In the genomic region with DNA sequence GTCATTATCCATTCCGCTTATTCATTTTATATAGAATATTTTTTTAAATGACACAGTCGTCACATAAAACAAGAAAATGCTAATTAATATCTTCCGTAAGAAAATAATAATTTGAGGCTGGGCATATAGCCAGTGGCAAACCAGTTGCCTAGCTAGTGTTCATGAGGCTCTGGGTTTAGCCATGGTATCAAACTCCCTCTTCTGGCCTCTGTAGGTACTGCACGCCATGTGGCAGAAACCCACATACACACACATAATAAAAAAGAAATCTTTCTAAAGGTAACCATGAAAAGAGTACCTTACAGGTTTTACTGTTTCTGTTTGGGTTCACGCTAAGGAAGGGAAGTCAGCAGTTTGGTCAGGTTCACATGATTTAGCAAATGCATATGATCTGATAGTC, we compare ENCODE assay signal across 11 mouse cellular contexts.
DNase-seq lines count a peak whose midpoint lies in the region; ATAC-seq and TF ChIP-seq lines count a peak whose summit lies in the region.
"Had no signal": no experiment of that assay in that cellular context is flagged by ENCODE, and none has a peak within 500 bp of the region (broad histone marks: within the 10 kb centered on the region; RNA-seq: fewer than 3 reads in every experiment).

No protein-coding gene starts in this region.

- peak; percentile 32 for TF ChIP-seq RAD21 in CH12.LX (IDR thresholded peaks at IDR 0.05; ENCODE audit: low read depth, low read length)

- no peak for TF ChIP-seq EP300 in CH12.LX (IDR thresholded peaks at IDR 0.05; ENCODE audit: low read length)

- H3K4me2 ChIP-seq in CH12.LX (ENCODE audit: insufficient read depth, low read depth, poor library complexity, severe bottlenecking), result no peak overlapping the region
- H3K4me2 ChIP-seq: forebrain, embryonic 12.5 days had no signal

- no peak for TF ChIP-seq POLR2A in CH12.LX (IDR thresholded peaks at IDR 0.05; ENCODE audit: low read depth, low read length)

- H3K79me2 ChIP-seq in CH12.LX (replicated peaks; ENCODE audit: control insufficient read depth, extremely low read depth, insufficient read depth, poor library complexity, severe bottlenecking), result no peaks in the 10 kb centered on the region

- H3K4me3 ChIP-seq in CH12.LX (replicated peaks in 1 of 3; ENCODE audit: low read depth in 2 of 3, low read length in 2 of 3, poor library complexity in 1 of 3) (no peak overlapping the region), G1E (ENCODE audit: low read depth, low read length) (no peak overlapping the region)
- H3K4me3 ChIP-seq: forebrain, embryonic 12.5 days; heart, embryonic 10.5 days had no signal

- in situ Hi-C loops in CH12.LX (cut with MboI; ENCODE audit: low pct_ligation_motif_present, low pct_unique_long_range_greater_than_20kb, low sequenced_read_pairs), result no loop called here

- no peak overlapping the region for H3K9ac ChIP-seq in CH12.LX (ENCODE audit: insufficient read depth, low read depth)
- H3K9ac ChIP-seq: forebrain, embryonic 12.5 days had no signal

- intact Hi-C loops in left cerebral cortex, postnatal 4 days (cut with DNase I), result no loop called here

- H3K36me3 ChIP-seq in CH12.LX (replicated peaks in 1 of 2; ENCODE audit: control insufficient read depth in 1 of 2, insufficient read depth in 1 of 2, low read length in 1 of 2) (no peaks in the 10 kb centered on the region), G1E (replicated peaks) (no peaks in the 10 kb centered on the region)
- H3K36me3 ChIP-seq: forebrain, embryonic 12.5 days; heart, embryonic 10.5 days had no signal

- dilution Hi-C loops in CH12.LX (cut with MboI; ENCODE audit: extremely low pct_ligation_motif_present, extremely low pct_unique_long_range_greater_than_20kb, low sequenced_read_pairs), result no loop called here

- H3K4me1 ChIP-seq in CH12.LX (ENCODE audit: control insufficient read depth in 1 of 2, insufficient read depth in 2 of 2) (peaks cover 0 to 12% of the 10 kb centered on the region in 2 experiments; a peak in 2 of 4 replicates), G1E (ENCODE audit: insufficient read depth, low read depth, low read length) (no peaks in the 10 kb centered on the region)
- H3K4me1 ChIP-seq: forebrain, embryonic 12.5 days; heart, embryonic 10.5 days had no signal

- H3K27ac ChIP-seq in CH12.LX (ENCODE audit: insufficient read depth, low read depth), result no peak overlapping the region
- H3K27ac ChIP-seq: forebrain, embryonic 12.5 days; heart, embryonic 10.5 days had no signal

- DNase-seq in left cerebral cortex, postnatal 4 days, result peak; percentile 6
- DNase-seq in left cerebral cortex, adult 18-20 months (ENCODE audit: low spot score in 2 of 2), result no peak
- peak; percentile 20 for DNase-seq in CH12.LX (ENCODE audit: extremely low read depth)
- DNase-seq in G1E (ENCODE audit: low spot score), result no peak
- peak; percentile 9 for DNase-seq in induced T-regulatory cell, adult 2 months (ENCODE audit: low read depth)
- no peak for DNase-seq in ovary, adult 18-20 months (ENCODE audit: low spot score)
- DNase-seq in kidney, adult 9 months, result no peak
- DNase-seq: adrenal gland, adult 2 months; lung, adult 18-20 months had no signal

- peaks cover 2% of the 10 kb centered on the region for H3K9me3 ChIP-seq in CH12.LX (replicated peaks; ENCODE audit: low read length)
- peaks cover 5% of the 10 kb centered on the region; the same call in 1 of the 2 replicates for H3K9me3 ChIP-seq in G1E (replicated peaks)
- H3K9me3 ChIP-seq: forebrain, embryonic 12.5 days; heart, embryonic 10.5 days had no signal

- H3K27me3 ChIP-seq in CH12.LX (replicated peaks) (no peaks in the 10 kb centered on the region), G1E (ENCODE audit: insufficient read depth, low read length) (no peaks in the 10 kb centered on the region)
- H3K27me3 ChIP-seq: forebrain, embryonic 12.5 days had no signal

- ATAC-seq in G1E (ENCODE audit: extremely low read depth, insufficient number of reproducible peaks, low FRiP score, poor library complexity, severe bottlenecking), result no peak

- peak; percentile 29 to 31; a peak in 2 of 4 replicates for TF ChIP-seq CTCF in CH12.LX (conservative IDR thresholded peaks at IDR 0.05 in 1 of 2, IDR thresholded peaks at IDR 0.05 in 1 of 2; ENCODE audit: low read depth in 2 of 2, low read length in 2 of 2)
- 0 out of 2 replicates have a peak, but pooled peaks have one; percentile 17 for TF ChIP-seq CTCF in G1E (IDR thresholded peaks at IDR 0.05; ENCODE audit: low read depth, low read length)

TF ChIP-seq in CH12.LX, 34 proteins besides CTCF, POLR2A, EP300 and RAD21:
- TF ChIP-seq SMC3 (IDR thresholded peaks at IDR 0.05; ENCODE audit: low read depth, low read length), result no peak
- TF ChIP-seq TBP (conservative IDR thresholded peaks at IDR 0.05; ENCODE audit: low read depth, low read length), result no peak
- TF ChIP-seq BHLHE40 (IDR thresholded peaks at IDR 0.05; ENCODE audit: low read depth, low read length), result no peak
- no peak for TF ChIP-seq MAZ (IDR thresholded peaks at IDR 0.05; ENCODE audit: low read depth, low read length)
- no peak for TF ChIP-seq ELF1 (IDR thresholded peaks at IDR 0.05; ENCODE audit: low read depth, low read length)
- TF ChIP-seq ZMIZ1 (IDR thresholded peaks at IDR 0.05; ENCODE audit: low read depth, low read length), result no peak
- no peak for TF ChIP-seq SIN3A (IDR thresholded peaks at IDR 0.05; ENCODE audit: low read length)
- no peak for TF ChIP-seq JUN (IDR thresholded peaks at IDR 0.05; ENCODE audit: insufficient read depth, low read depth, low read length)
- TF ChIP-seq MXI1 (IDR thresholded peaks at IDR 0.05; ENCODE audit: low read depth, low read length), result no peak
- no peak for TF ChIP-seq MAX (IDR thresholded peaks at IDR 0.05; ENCODE audit: low read length)
- TF ChIP-seq E2F4 (IDR thresholded peaks at IDR 0.05; ENCODE audit: insufficient replicate concordance, low read depth, low read length), result no peak
- TF ChIP-seq HCFC1 (IDR thresholded peaks at IDR 0.05; ENCODE audit: low read depth, low read length), result no peak
- TF ChIP-seq UBTF (IDR thresholded peaks at IDR 0.05; ENCODE audit: low read depth, low read length), result no peak
- TF ChIP-seq GABPA (IDR thresholded peaks at IDR 0.05; ENCODE audit: insufficient replicate concordance, low read depth, low read length), result no peak
- no peak for TF ChIP-seq ZNF384 (IDR thresholded peaks at IDR 0.05; ENCODE audit: low read depth, low read length)
- no peak for TF ChIP-seq IRF4 (IDR thresholded peaks at IDR 0.05; ENCODE audit: low read depth, low read length)
- TF ChIP-seq NRF1 (IDR thresholded peaks at IDR 0.05; ENCODE audit: low read depth, low read length), result no peak
- TF ChIP-seq USF2 (conservative IDR thresholded peaks at IDR 0.05; ENCODE audit: low read depth, low read length), result no peak

Comparison
In these comparisons a context has a peak if more than half of its experiments do, and no peak if none do; other contexts are left out.
1. DNase-seq: peak in left cerebral cortex, postnatal 4 days (single experiment), CH12.LX (single experiment) and induced T-regulatory cell, adult 2 months (single experiment); none in left cerebral cortex, adult 18-20 months (0 of 2), G1E (single experiment), ovary, adult 18-20 months (single experiment) and kidney, adult 9 months (single experiment).